Mouse (Mus musculus) CH12.LX (cell line): ENCODE results near the gene Hoxd11. TPM values are rescaled to one million over a fixed set of nuclear protein-coding genes. Genes with fewer than 3 reads are reported as not detected.

ENCODE experiments used
- DNase-seq: peaks from one replicate; pipeline ENCODE4 v3.0.0-alpha.2; 2013; ENCODE audit errors: extremely low read depth
- H3K27ac ChIP-seq: 2 replicates; pipeline ENCODE4 v1.5.1; 2012; ENCODE audit warnings: low read depth, mild to moderate bottlenecking, control low read depth, moderate library complexity; ENCODE audit not compliant: insufficient read depth
- H3K27me3 ChIP-seq: replicated peaks from 2 replicates; pipeline ENCODE3; 2012; ENCODE audit warnings: inconsistent platforms
- H3K36me3 ChIP-seq, 2 experiments: replicated peaks in 1 of 2; 2 replicates each; pipeline versions ENCODE3 to v1.6.1; 2012; ENCODE audit warnings: inconsistent platforms in 1 of 2, low read length in 1 of 2, mild to moderate bottlenecking in 1 of 2, mixed read lengths in 1 of 2, moderate library complexity in 1 of 2; ENCODE audit not compliant: control insufficient read depth in 1 of 2, insufficient read depth in 1 of 2
- H3K4me1 ChIP-seq, 2 experiments: 2 replicates each; pipeline ENCODE4 v1.6.1; 2012; ENCODE audit warnings: inconsistent platforms in 1 of 2, moderate library complexity in 1 of 2; ENCODE audit not compliant: insufficient read depth in 2 of 2, control insufficient read depth in 1 of 2
- H3K4me2 ChIP-seq: 2 replicates; pipeline ENCODE4 v1.6.1; 2012; ENCODE audit warnings: low read depth, mild to moderate bottlenecking, control low read depth; ENCODE audit not compliant: poor library complexity, insufficient read depth, severe bottlenecking
- H3K4me3 ChIP-seq, 3 experiments: fragments of 150-350 bp in 1 of 3; sonication (generic) in 1 of 3; replicated peaks in 1 of 3; 2 replicates each; pipeline versions ENCODE3 to v1.5.1; 2011 to 2012; ENCODE audit warnings: low read depth in 2 of 3, low read length in 2 of 3, mild to moderate bottlenecking in 2 of 3, moderate library complexity in 2 of 3, control low read depth in 1 of 3, improper control_type of control experiment in 1 of 3, inconsistent platforms in 1 of 3, mixed read lengths in 1 of 3; ENCODE audit not compliant: poor library complexity in 1 of 3
- H3K79me2 ChIP-seq: replicated peaks from 2 replicates; pipeline ENCODE4 v1.6.1; 2012; ENCODE audit warnings: mild to moderate bottlenecking, moderate library complexity; ENCODE audit not compliant: control insufficient read depth, poor library complexity, insufficient read depth, severe bottlenecking; ENCODE audit errors: extremely low read depth
- H3K9ac ChIP-seq: 2 replicates; pipeline ENCODE4 v1.6.1; 2012; ENCODE audit warnings: low read depth, mild to moderate bottlenecking, control low read depth, moderate library complexity; ENCODE audit not compliant: insufficient read depth
- H3K9me3 ChIP-seq: replicated peaks from 2 replicates; pipeline ENCODE3; 2012; ENCODE audit warnings: low read length, inconsistent platforms, mixed read lengths
- BHLHE40 ChIP-seq: IDR thresholded peaks from 2 replicates; pipeline ENCODE4 v1.6.1; 2011; ENCODE audit warnings: mild to moderate bottlenecking, low read depth, low read length, improper control_type of control experiment
- CHD2 ChIP-seq: IDR thresholded peaks from 2 replicates; pipeline ENCODE4 v1.6.1; 2011; ENCODE audit warnings: low read length, improper control_type of control experiment
- ELF1 ChIP-seq: IDR thresholded peaks from 2 replicates; pipeline ENCODE4 v1.6.1; 2014; ENCODE audit warnings: low read depth, mild to moderate bottlenecking, inconsistent platforms, low read length, improper control_type of control experiment
- EP300 ChIP-seq: IDR thresholded peaks from 2 replicates; pipeline ENCODE4 v1.6.1; 2011; ENCODE audit warnings: low read length, improper control_type of control experiment
- ETS1 ChIP-seq: conservative IDR thresholded peaks from 2 replicates; pipeline ENCODE4 v1.6.1; 2012; ENCODE audit warnings: low read depth, mild to moderate bottlenecking, inconsistent platforms, low read length, improper control_type of control experiment, moderate library complexity
- IRF4 ChIP-seq: IDR thresholded peaks from 2 replicates; pipeline ENCODE4 v1.6.1; 2014; ENCODE audit warnings: low read depth, mild to moderate bottlenecking, inconsistent platforms, low read length, improper control_type of control experiment
- JUND ChIP-seq: conservative IDR thresholded peaks from 2 replicates; pipeline ENCODE4 v1.6.1; 2011; ENCODE audit warnings: low read depth, low read length, improper control_type of control experiment
- MAZ ChIP-seq: IDR thresholded peaks from 2 replicates; pipeline ENCODE4 v1.6.1; 2012; ENCODE audit warnings: low read depth, mild to moderate bottlenecking, inconsistent platforms, low read length, improper control_type of control experiment, moderate library complexity
- MEF2A ChIP-seq: IDR thresholded peaks from 2 replicates; pipeline ENCODE4 v1.6.1; 2014; ENCODE audit warnings: low read depth, mild to moderate bottlenecking, inconsistent platforms, low read length, improper control_type of control experiment, borderline replicate concordance
- MXI1 ChIP-seq: IDR thresholded peaks from 2 replicates; pipeline ENCODE4 v1.6.1; 2011; ENCODE audit warnings: mild to moderate bottlenecking, low read depth, low read length, improper control_type of control experiment
- PAX5 ChIP-seq: IDR thresholded peaks from 2 replicates; pipeline ENCODE4 v1.6.1; 2012; ENCODE audit warnings: low read length, inconsistent platforms, mixed read lengths
- POLR2A ChIP-seq: IDR thresholded peaks from 2 replicates; pipeline ENCODE4 v1.6.1; 2011; ENCODE audit warnings: low read depth, mild to moderate bottlenecking, improper control_type of control experiment, low read length
- POLR2AphosphoS2 ChIP-seq: IDR thresholded peaks from 2 replicates; pipeline ENCODE4 v1.6.1; 2011; ENCODE audit warnings: low read depth, low read length, improper control_type of control experiment
- RAD21 ChIP-seq: IDR thresholded peaks from 2 replicates; pipeline ENCODE4 v1.6.1; 2011; ENCODE audit warnings: low read depth, mild to moderate bottlenecking, low read length, improper control_type of control experiment, moderate library complexity
- RCOR1 ChIP-seq: conservative IDR thresholded peaks from 2 replicates; pipeline ENCODE4 v1.6.1; 2012; ENCODE audit warnings: low read depth, mild to moderate bottlenecking, inconsistent platforms, low read length, improper control_type of control experiment
- SIN3A ChIP-seq: IDR thresholded peaks from 2 replicates; pipeline ENCODE4 v1.6.1; 2012; ENCODE audit warnings: low read length, improper control_type of control experiment, inconsistent platforms
- SMC3 ChIP-seq: IDR thresholded peaks from 2 replicates; pipeline ENCODE4 v1.6.1; 2011; ENCODE audit warnings: low read depth, low read length, improper control_type of control experiment
- TBP ChIP-seq: conservative IDR thresholded peaks from 2 replicates; pipeline ENCODE4 v1.6.1; 2011; ENCODE audit warnings: low read depth, low read length, improper control_type of control experiment
- USF1 ChIP-seq: IDR thresholded peaks from 2 replicates; pipeline ENCODE4 v1.6.1; 2014; ENCODE audit warnings: low read depth, mild to moderate bottlenecking, inconsistent platforms, low read length, improper control_type of control experiment
- USF2 ChIP-seq: conservative IDR thresholded peaks from 2 replicates; pipeline ENCODE4 v1.6.1; 2011; ENCODE audit warnings: low read depth, low read length, improper control_type of control experiment
- ZC3H11A ChIP-seq: IDR thresholded peaks from 2 replicates; pipeline ENCODE4 v1.6.1; 2012; ENCODE audit warnings: low read depth, mild to moderate bottlenecking, inconsistent platforms, low read length, improper control_type of control experiment
- ZKSCAN1 ChIP-seq: IDR thresholded peaks from 2 replicates; pipeline ENCODE4 v1.6.1; 2012; ENCODE audit warnings: low read depth, inconsistent platforms, low read length, improper control_type of control experiment, borderline replicate concordance
- ZMIZ1 ChIP-seq: IDR thresholded peaks from 2 replicates; pipeline ENCODE4 v1.6.1; 2012; ENCODE audit warnings: low read depth, mild to moderate bottlenecking, inconsistent platforms, low read length, improper control_type of control experiment
- dilution Hi-C: fragments of 300-500 bp; cut with MboI; formaldehyde crosslinking; loops from 2 replicates; pipeline ENCODE4 v1.14.3; 2020; ENCODE audit warnings: low sequenced_read_pairs; ENCODE audit not compliant: extremely low pct_unique_long_range_greater_than_20kb, extremely low pct_ligation_motif_present
- in situ Hi-C: fragments of 300-500 bp; cut with MboI; formaldehyde crosslinking; loops from 3 replicates; pipeline ENCODE4 v1.14.3; 2019; ENCODE audit warnings: low sequenced_read_pairs, low pct_ligation_motif_present, low pct_unique_long_range_greater_than_20kb, mixed read lengths
- polyA plus RNA-seq: library from polyadenylated mRNA; unstranded; fragments of >175 nt; gene quantifications from 2 replicates; pipeline ENCODE4 v1.2.1, GENCODE M21; 2012; ENCODE audit warnings: low read depth; ENCODE audit not compliant: insufficient read length
- total RNA-seq, 2 experiments: library from RNA; depleted of rRNA; stranded (reverse); fragments of 300-350 nt in 1 of 2; fragments of >200 nt in 1 of 2; gene quantifications; 2 replicates each; pipeline ENCODE4 v1.2.3; 2012 to 2014

Gene Hoxd11
- total and polyA plus RNA-seq, 3 experiments: not detected

GRCm38 (mm10) chr2:74669650-74670235 is 9.6 kb upstream of the Hoxd11 start:
- no peak overlapping the region for H3K4me3 ChIP-seq
- H3K9me3 ChIP-seq: peaks cover 11% of the 10 kb centered on the region
- H3K4me1 ChIP-seq: 0 out of 4 replicates have a peak, but pooled peaks cover 0 to 5% of the 10 kb centered on the region in 2 experiments
- in situ Hi-C loops (loop anchor here (10.0 to 25.0 kb wide), 3 partner anchors 375 to 1082 kb away; partner anchors contain the start of gene Chrna1), dilution Hi-C loops (no loop called here)
- no peak overlapping the region for H3K4me2 ChIP-seq
- no peaks in the 10 kb centered on the region for H3K36me3 ChIP-seq
- DNase-seq: no peak
- no peaks in the 10 kb centered on the region for H3K27me3 ChIP-seq
- TF ChIP-seq EP300: no peak
- no peak for TF ChIP-seq ELF1
- no peak for TF ChIP-seq ETS1
- TF ChIP-seq TBP: no peak
- no peak for TF ChIP-seq SMC3
- TF ChIP-seq MEF2A: no peak
- no peak for TF ChIP-seq CHD2
- TF ChIP-seq POLR2AphosphoS2: no peak
- no peak for TF ChIP-seq BHLHE40
- TF ChIP-seq PAX5: no peak
- TF ChIP-seq ZMIZ1: no peak
- TF ChIP-seq IRF4: no peak
- no peak for TF ChIP-seq POLR2A
- no peak for TF ChIP-seq RCOR1
- H3K9ac ChIP-seq: no peak overlapping the region
- H3K79me2 ChIP-seq: no peaks in the 10 kb centered on the region
- H3K27ac ChIP-seq: no peak overlapping the region

- DNase-seq: no peak
- in situ Hi-C loops (loop anchor here (25.0 kb wide), 1 partner anchor 1083 kb away; the partner anchor contains the start of gene Chrna1), dilution Hi-C loops (no loop called here)
- no peak overlapping the region for H3K9ac ChIP-seq
- H3K4me1 ChIP-seq: 0 out of 4 replicates have a peak, but pooled peaks cover 0 to 5% of the 10 kb centered on the region in 2 experiments
- no peak overlapping the region for H3K4me3 ChIP-seq
- H3K79me2 ChIP-seq: no peaks in the 10 kb centered on the region
- H3K36me3 ChIP-seq: no peaks in the 10 kb centered on the region
- no peak for TF ChIP-seq MEF2A
- TF ChIP-seq RAD21: no peak
- no peak for TF ChIP-seq USF1
- no peak for TF ChIP-seq SIN3A
- no peak for TF ChIP-seq MXI1
- TF ChIP-seq ZC3H11A: no peak
- TF ChIP-seq ZKSCAN1: no peak
- TF ChIP-seq ZMIZ1: no peak
- no peak for TF ChIP-seq JUND
- TF ChIP-seq USF2: no peak
- TF ChIP-seq MAZ: no peak
- no peak for TF ChIP-seq POLR2AphosphoS2
- H3K9me3 ChIP-seq: peaks cover 11% of the 10 kb centered on the region
- no peak overlapping the region for H3K4me2 ChIP-seq
- no peak overlapping the region for H3K27ac ChIP-seq
- H3K27me3 ChIP-seq: no peaks in the 10 kb centered on the region
These were observed 8.6 kb upstream of the Hoxd11 start for GRCm38 (mm10) chr2:74670632-74671188.
